Mouse (Mus musculus): ENCODE measurements around the gene Gldc.
"Not testable (repeated sequence)": the region's sequence is repeated elsewhere in the genome, so short reads cannot be mapped to it uniquely, and the experiment has no call there.

Gene Gldc

DNA sequence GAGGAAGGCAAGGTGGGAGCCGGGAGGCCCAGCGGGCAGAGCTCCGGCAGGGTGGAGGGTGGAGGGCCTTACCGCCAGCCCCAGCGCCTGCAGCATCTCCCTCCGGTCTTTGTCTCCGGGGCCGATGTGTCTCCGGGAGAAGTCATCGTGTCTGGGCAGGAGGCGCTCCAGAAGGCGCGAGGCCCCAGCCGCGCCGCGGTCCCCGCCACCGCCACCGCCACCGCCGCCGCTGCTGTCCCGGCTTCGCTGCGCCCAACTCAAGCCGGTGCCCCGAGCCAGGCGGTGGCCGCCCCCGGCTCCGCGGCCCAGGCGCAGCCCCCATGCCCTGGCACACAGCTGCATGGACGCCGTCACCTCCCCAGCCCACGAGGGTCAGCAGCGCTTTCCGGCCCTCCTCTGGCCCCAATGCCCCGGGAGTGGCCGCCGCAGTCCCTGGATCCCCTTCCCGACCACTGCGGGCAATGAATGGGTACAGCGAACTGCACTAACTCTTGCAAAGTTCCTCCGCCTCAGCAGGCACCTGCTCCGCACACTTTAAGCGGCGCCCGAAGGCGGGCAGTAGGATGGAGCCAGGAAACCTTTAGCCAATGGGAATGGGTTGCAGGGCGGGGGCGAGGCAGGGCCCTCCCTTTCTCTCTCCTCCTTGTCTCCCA is at the start of gene Gldc:
Gldc (minus strand) TSS at position 511 of the 653 bp plus-strand sequence.
- DNase-seq (ENCODE audit: low read depth, low spot score) = no peak

DNA sequence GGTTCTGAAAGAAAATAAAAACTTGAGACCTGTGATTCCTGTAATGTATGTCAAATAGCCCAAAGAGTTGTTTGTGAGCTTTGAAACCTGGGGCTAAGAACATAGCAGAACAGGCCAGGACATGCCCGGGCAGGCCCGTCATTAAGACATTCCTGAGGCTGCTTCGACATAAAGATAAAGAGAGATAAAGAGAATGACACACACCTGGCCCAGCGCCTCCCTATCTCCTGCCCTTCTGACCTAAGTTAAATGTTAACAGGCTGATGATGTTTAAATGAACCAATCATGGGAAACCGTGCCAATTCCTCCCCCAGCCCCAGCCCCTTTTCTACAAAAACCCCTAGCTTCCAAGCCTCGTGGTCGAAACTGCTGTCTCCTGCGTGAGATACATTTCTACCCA is 47.4 kb upstream of the Gldc start:
- DNase-seq (ENCODE audit: low read depth, low spot score) = not testable (repeated sequence)

DNA sequence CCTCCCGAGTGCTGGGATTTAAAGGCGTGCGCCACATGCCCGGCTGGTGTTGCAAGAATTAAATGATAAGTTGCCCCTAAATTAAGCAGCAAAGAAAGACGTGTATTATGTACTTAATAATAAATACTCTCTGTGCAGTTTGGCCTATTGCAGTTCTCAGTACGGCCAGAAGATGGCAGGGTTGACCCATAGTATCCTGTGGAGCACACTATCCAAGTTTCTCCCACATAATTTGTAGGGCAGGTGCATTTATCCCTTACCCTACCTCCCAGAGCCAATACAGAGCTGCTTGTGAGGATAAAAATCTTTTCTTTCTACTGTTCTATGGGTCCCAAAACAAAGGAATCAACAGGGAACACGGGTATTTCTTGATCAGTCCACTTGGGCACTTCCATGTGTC is 42.1 kb upstream of the Gldc start:
- peak; percentile 40 for DNase-seq (ENCODE audit: low read depth, low spot score)

DNA sequence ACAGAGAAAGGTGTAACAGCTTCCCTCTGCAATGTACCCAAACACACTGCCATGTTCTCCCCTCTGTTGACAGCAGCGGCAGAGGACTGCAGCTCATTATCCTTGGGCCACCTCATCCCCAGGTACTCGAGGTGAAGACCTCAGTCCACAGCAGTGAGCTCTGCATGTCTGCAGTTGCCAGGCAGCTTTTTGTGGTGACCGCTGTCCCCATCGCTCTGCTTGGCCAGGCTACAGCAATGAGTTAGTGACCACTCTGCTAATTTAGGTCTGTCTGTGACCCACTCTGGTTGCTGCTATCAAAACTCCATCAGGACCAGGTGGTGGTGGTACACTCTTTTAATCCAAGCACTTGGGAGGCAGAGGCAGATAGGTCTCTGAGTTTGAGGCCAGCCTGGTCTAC is 41.0 kb upstream of the Gldc start:
- DNase-seq (ENCODE audit: low read depth, low spot score) = no peak

DNA sequence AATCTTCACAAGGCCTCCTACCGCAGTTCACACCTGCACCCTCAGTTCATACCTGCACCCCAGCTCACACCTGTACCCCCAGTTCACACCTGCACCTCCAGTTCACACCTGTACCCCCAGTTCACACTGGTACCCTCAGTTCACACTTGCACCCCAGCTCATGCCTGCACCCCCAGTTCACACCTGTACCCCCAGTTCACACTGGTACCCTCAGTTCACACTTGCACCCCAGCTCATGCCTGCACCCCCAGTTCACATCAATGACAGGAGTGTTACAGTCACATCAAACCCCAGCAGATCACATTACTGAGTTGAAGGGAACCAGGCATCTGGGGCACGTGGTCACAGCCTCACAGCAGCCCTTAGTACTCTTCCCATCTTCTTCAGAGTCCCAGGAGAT is 40.5 kb upstream of the Gldc start:
- not testable (repeated sequence) for DNase-seq (ENCODE audit: low read depth, low spot score)

DNA sequence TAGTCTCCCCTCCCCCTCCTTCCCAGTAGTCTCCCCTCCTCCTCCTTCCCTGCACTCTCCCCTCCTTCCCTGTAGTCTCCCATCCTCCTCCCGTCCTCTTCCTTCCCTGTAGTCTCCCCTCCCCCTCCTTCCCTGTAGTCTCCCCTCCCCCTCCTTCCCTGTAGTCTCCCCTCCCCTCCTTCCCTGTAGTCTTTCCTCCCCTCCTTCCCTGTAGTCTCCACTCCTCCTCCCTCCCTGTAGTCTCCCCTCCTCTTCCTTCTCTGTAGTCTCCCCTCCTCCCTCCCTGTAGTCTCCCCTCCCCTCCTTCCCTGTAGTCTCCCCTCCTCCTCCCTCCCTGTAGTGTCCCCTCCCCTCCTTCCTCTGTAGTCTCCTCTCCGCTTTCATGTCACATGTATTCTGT is 38.8 kb upstream of the Gldc start:
- DNase-seq (ENCODE audit: low read depth, low spot score) = no peak

DNA sequence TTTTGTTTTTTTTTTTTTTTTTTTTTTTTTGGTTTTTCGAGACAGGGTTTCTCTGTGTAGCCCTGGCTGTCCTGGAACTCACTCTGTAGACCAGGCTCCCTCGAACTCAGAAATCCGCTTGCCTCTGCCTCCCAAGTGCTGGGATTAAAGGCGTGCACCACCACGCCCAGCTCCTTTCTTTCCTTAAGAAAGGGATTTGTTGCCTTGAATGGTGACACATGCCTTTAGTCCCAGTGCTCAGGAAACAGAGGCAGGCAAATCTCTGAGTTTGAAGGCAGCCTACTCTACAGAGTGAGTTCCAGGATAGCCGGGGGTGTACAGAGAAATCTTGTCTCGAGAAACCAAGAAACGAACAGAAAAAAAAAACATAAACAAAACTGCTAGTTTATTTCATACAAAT is 33.8 kb upstream of the Gldc start:
- DNase-seq (ENCODE audit: low read depth, low spot score) = not testable (repeated sequence)

DNA sequence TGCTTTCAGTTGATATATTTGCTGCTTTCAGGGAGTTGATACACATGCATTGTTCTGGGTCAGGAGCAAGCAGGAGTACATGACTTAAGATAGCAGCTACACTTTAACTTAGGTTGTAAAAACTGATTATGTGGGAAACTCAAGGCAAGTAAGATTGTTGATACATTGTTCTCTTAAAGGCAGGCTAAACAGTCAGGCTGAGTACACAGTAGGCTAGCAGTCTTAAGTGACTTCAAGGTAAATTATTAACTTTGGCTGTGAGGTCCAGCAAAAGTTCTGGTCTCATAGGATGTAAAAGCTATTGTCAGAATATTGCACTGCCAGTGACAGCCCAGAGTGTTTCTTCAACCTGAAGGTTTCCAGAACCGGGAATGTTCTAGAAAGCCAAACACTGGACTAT is 31.8 kb upstream of the Gldc start:
- no peak for DNase-seq (ENCODE audit: low read depth, low spot score)

DNA sequence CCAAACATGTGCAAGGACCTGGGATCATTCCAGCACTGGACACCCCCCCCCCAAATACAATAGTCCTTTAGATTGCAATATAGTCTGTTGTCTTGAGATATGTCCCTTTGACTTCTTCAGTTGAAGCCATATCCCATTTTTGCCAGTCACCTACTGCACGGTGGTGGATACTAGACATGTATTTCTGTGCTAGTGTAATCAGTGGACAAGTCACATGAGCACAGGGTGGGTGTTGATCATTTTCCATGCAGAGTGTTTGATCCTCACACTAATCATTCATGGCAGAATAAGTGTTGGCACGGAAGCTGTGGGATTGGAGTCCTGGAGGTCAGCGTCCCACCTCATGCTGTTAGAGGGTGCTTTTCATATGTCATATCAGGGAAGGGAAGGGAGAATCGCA is 30.6 kb upstream of the Gldc start:
- no peak for DNase-seq (ENCODE audit: low read depth, low spot score)

DNA sequence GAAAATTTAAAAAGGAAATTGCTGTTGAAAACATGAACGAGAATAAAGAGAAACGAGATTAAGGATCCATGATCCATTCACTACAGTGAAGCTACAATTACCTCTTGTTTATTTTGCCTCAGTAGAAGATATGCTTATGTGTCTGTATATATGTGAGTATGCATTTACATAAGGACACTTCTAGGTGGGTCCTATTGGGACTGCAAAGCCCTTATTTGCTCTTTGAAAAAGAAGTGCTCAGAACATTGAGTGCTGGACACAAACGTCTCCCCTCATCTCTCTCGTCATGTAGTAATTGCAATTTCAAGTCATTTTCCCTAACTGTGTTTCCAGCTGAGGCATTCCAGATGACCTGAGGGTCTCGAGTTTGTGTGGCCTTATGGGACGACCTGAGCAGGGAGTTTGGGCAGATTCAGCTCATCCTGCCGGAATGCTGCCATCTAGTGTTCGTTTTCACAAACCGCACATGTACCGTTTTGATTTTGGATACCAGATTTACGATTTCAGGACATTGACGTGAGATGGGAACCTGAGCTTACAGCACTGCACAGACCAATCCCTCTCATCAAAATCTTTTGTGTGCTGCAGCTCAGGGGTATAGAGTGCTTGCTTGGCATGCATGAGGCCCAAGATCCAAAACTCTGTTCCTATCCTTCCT is 30.1 kb upstream of the Gldc start:
- peak; percentile 65 for DNase-seq (ENCODE audit: low read depth, low spot score)

DNA sequence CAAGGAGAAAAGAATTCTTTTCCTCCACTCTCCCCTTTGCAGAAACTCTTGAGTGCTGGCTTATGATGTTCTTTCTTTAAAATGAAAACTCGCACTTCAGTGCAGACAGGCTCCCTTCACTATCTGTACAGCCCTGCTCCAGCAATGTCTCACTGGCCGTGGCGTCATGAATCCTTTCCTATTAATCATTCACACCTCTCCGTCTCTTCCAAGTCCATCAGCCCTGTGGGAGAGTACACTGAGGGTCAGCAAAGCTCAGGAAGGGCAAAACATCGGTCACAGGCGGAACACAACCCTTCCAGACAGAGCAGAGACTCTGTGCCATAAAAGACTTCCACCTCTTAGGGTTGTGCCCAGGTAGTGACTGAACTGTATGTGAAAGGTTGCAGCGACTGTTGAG is 26.9 kb upstream of the Gldc start:
- DNase-seq (ENCODE audit: low read depth, low spot score) = no peak

DNA sequence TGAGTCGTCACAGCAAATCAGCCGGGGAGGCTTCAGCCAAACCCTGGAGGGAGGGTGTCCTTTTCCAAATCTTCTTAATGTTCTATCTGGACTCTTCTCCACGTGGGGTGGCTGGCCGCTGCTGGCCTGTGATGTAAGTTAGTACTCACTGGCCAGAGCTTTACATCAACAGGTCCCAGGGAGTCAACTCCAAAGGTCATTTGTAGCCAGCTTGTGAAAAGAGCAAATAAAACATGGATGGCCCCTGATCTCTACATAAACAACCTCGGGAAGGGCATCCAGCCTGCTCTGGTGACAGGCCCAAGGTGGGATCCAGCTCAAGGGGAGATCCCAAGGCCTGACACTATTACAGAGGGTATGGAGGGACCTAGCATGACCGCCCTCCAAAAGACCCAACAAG is 19.8 kb upstream of the Gldc start:
- DNase-seq (ENCODE audit: low read depth, low spot score) = no peak

DNA sequence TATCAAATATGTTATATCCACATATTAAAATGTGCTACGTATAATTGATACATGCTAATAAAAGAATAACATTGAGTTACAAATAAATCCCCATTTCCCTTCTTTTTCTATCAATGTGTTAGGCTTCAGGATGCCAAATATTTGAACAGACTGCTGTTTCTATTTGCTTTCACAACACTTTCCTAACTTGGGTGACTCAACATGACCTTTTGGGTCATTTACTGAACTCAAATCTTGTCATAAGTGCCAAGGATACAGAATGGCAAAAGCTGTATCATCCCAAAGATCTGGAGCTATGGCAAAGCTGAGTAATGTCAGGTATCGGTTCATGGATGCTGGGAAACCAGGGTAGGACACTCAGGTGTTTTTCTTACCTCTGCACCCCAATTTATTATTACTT is 12.0 kb upstream of the Gldc start:
- no peak for DNase-seq (ENCODE audit: low read depth, low spot score)

DNA sequence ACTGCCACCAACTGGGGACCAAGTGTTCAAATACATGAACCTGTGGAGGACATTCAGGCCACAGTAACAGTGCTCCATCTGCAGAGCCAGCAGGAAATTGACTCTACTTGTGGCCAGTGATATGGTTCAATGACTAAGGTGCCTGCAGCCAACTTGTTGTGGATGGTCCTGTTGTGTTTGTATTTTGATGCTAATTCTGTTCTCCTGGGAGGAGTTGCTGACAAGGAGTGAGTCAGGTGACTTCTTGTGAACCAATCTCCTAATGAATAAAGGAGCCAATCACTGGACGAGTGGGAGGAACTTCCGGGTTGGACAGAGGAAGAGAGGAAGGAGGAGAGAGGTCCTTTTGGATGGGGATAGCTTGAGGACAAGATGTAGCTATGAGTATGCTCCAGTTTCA is 10.3 kb upstream of the Gldc start:
- DNase-seq (ENCODE audit: low read depth, low spot score) = no peak

DNA sequence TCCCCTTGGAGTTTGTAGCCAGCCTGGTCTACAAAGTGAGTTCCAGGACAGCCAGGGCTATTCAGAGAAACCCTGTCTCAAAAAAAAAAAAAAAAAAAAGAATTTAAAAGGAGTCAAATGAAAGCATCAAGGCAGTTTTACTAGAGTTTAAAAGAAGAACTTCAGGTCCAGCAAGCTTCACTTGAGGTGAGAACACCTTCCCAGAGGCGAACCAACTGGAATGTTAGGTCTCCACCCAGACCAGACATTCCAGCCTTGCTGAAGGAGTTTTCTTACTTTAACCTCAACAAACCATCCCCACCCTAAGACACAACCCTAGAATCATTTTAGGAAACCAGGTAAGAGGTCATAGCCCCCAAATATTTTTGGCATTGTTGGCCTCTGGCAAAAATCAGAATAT is 4.8 kb upstream of the Gldc start:
- no peak for DNase-seq (ENCODE audit: low read depth, low spot score)

DNA sequence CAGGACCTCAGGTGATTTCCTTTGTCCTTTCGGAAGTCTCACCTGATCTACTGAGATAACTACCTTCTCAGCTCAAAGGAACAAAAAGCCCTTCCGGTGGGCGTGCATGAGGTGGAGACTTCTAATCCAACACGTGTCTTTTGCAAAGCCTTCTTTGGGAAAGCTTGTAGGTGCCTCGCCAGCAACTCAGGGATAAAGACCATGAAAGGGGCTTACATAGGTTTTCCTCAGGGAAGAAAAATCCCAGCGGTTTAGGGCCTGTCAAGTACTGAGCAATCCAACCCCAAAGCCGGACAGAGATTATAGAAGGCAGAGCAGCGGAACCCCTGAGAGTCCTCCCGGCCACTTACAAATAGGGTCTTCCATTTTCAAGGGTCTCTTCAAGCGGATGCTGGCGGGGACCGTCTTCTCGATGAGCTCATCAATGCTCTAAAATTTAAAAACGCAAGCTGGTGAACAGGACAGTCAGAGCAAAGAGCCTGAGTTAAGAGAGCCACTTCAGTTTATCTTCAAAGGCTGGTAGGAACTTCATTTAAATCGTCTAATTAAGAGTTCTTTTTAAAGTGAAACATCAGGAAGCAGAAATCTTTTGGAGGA is 1.1 kb downstream of the Gldc start:
- DNase-seq (ENCODE audit: low read depth, low spot score) = no peak

DNA sequence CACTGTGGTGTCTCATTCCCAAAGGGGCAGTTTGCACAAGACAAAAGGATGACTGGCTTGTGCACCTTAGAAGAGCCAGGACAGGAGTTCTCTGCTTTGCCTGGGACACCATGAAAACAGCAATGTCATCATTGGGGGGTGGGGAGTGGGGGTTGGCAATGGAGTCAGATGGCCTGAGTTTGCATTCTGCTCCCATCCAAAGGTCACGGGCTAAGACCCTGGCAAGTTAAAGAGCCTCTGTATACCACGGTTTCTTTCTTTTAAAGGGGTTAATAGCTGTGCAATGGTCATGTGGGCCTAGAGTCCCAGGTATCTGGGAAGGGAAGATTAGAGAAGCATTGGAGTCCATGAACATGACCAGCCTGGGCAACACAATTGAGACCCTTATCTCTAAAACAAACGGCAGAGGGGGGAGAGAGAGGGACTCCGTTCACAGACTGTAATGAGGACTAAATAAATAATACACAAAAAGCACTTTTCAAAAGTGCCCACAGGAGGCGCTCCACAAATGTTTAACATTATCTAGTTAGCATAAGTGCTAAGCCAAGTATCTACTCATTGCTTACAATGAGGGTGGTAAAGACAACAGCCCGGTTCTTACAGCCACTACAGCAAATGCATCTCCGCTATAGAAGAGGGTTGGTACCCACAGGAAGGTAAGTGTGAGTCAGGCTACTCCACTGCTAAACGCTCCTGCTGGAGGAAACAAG is 3.7 kb downstream of the Gldc start:
- no peak for DNase-seq (ENCODE audit: low read depth, low spot score)

DNA sequence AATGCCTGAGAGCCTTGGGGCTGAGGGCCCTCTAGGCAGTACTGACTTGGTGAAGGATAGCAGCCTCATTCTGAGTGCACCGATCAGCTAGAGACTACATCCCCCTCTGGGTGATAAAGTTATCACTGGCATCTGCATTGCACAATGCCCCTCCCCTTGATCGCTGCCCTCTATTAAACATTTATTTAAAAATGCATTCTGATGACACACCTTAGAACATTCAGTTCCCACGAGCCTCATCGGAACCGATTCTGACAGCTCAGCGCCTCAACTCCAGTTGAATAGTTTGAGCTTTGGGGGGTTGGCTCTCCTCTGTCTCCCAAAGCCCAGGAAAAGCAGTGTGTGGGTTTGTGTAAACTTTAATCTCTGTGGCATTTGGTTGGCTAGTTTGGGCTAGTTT is 4.9 kb downstream of the Gldc start:
- DNase-seq (ENCODE audit: low read depth, low spot score) = no peak

DNA sequence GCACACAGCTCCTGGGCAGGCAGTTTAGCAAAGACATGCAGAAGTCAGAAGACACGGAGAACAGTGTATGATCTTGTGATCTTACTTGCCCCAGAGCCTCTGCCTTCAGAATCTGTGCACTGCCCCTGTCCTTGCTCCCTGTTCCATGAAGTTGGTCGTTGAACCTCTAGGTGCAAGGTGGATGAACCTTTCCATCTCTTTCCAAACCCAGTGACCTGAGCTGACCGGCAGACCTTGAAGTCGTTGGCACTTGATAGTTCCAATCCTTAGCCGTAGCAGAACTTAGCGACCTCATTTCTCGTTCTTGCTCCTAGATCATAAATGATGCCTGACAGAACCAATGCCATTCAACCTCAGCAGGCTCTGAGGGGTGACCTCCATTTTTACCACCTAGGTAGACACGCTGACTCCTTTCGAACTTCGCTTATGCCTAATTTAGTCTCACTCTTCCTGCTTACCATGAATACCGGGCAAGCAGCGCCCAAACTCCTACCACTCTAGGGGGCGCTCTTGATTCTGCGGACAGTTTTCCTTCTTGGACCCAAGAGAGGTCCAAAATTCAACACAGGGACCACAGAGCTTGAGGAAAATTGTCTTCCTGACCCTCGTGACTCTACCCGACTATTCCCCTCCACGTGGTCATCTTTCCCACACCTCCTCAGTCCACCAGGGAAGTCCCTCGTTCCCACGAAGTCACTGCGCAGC is 8.3 kb downstream of the Gldc start:
- DNase-seq (ENCODE audit: low read depth, low spot score) = no peak

DNA sequence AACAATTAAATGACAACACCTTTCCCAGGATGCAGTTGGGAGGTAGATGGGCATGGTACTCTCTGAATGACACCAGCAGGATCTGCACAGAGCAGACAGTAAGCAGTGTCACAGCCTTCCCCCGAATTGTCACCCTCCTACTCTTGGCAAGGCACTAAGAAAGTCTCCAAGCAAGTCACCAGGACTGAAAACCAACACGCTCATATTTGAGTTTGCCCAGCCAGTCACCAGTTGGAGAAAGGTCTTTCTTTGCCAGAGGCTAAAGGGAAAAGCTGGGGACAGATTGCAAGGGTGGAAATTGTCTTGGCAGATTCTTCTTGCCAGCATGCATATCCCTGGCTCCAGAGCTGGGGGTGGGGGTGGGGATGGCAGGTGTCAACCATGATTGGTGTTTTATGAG is 11.0 kb downstream of the Gldc start:
- DNase-seq (ENCODE audit: low read depth, low spot score) = no peak

DNA sequence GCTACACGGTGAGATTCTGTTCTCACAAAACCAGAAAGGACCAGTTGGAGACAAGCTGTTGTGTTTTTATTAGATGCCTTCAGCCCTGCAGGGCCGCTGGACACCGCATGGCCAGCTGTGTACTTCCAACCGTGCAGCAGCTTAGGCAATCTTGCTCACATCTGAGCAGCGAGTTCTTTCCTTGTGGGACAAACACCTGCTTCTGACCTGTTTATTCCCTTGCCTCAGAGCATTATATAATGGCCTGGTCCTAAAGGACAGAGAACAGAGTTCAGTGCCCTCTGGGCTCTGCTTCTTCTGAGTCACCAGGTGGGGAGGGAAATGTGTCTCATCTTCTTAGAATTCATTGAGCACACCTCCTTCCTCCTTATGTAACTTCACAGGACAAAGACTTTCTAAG is 12.4 kb downstream of the Gldc start:
- no peak for DNase-seq (ENCODE audit: low read depth, low spot score)

DNA sequence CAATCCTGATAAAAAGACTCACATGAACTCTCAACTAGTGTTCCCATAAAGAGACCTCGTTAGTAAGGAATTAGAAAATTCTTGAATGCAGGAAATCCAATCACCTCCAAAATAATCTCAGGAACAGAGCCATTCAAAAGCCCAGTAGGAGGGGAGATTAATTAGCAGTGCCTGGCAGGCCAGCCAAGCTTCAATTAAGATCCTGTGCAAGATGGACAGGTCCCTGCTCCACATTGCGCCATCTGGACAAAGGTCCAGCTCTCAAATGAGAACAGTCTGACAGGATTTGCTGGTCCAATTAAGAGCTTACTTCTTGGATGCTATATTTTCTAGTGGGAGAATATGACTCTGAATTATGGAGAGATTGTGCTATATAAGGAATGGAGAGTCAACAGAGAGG is 15.2 kb downstream of the Gldc start:
- DNase-seq (ENCODE audit: low read depth, low spot score) = no peak
